Mouse (Mus musculus) stomach, postnatal 0 days (tissue): ENCODE results near the gene Lrch4.

ENCODE experiments used
- CTCF ChIP-seq: IDR thresholded peaks from 2 replicates; pipeline ENCODE4 v1.5.1; 2016; ENCODE audit warnings: antibody characterized with exemption, low read depth, mild to moderate bottlenecking, moderate library complexity
- EP300 ChIP-seq: optimal IDR thresholded peaks from 2 replicates; pipeline ENCODE3; 2016; ENCODE audit warnings: antibody characterized with exemption

DNA sequence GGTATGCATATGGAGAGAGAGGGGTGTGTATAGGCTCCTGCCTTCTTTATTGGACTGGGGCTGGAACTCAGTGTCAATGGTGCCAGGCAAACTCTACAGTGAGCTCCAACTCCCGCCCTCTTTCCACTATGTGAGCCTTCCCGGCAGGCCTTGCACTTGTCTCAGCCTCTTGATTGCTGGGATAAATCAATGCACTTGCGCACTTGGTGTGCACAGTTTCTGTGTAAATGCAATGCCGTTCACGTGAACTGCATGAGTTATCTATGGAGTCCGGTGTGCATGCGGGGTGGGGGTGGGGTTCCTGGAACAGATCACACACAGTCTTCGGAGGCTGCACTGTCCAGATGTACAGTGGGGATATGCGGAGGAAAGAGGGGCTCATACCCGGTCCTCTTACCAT is 24.4 kb downstream of the Lrch4 start:
- TF ChIP-seq EP300: no peak
- TF ChIP-seq CTCF: no peak
